Mouse (Mus musculus) regulatory T cell (primary cell): Measurements from ENCODE around the gene Ak4.
"Not testable (repeated sequence)": the region's sequence is repeated elsewhere in the genome, so short reads cannot be mapped to it uniquely, and the experiment has no call there.

Source experiments
- in situ Hi-C: fragments of 300-600 bp; cut with MboI, MseI; formaldehyde crosslinking; loops from one replicate; pipeline ENCODE4 v1.15.1; 2025; ENCODE audit warnings: high pct_unique_total_duplicates

The Ak4 gene

GRCm38 (mm10) chr4:101419151-101419910 is at the start of gene Ak4:
Gene Ak4 (plus strand): TSS chr4:101419277.
- in situ Hi-C loops = no loop called here

- in situ Hi-C loops = loop anchor here (5.0 to 25.0 kb wide), 2 partner anchors 33 to 1742 kb away; partner anchors contain the start of genes Mier1 and Wdr78
Measured at GRCm38 (mm10) chr4:101369738-101370275, 49.3 kb upstream of the Ak4 start.

- in situ Hi-C loops = loop anchor here (5.0 to 25.0 kb wide), 2 partner anchors 35 to 1740 kb away; partner anchors contain the start of genes Mier1 and Wdr78
Measured at GRCm38 (mm10) chr4:101372283-101372682, 46.8 kb upstream of the Ak4 start.

GRCm38 (mm10) chr4:101372751-101373150 is 46.3 kb upstream of the Ak4 start:
- in situ Hi-C loops = loop anchor here (5.0 to 25.0 kb wide), 2 partner anchors 35 to 1740 kb away; partner anchors contain the start of genes Mier1 and Wdr78

GRCm38 (mm10) chr4:101374104-101374503 is 45.0 kb upstream of the Ak4 start:
- in situ Hi-C loops = loop anchor here (5.0 to 25.0 kb wide), 2 partner anchors 37 to 1738 kb away; partner anchors contain the start of genes Mier1 and Wdr78

GRCm38 (mm10) chr4:101376835-101377234 is 42.2 kb upstream of the Ak4 start:
- in situ Hi-C loops = no loop called here

GRCm38 (mm10) chr4:101378241-101378640 is 40.8 kb upstream of the Ak4 start:
- in situ Hi-C loops = no loop called here

- in situ Hi-C loops = no loop called here
Measured at GRCm38 (mm10) chr4:101378778-101379177, 40.3 kb upstream of the Ak4 start.

GRCm38 (mm10) chr4:101385002-101385401 is 34.1 kb upstream of the Ak4 start:
- in situ Hi-C loops = no loop called here

GRCm38 (mm10) chr4:101388246-101388645 is 30.8 kb upstream of the Ak4 start:
- in situ Hi-C loops = no loop called here

- in situ Hi-C loops = not testable (repeated sequence)
Measured at GRCm38 (mm10) chr4:101388656-101389055, 30.4 kb upstream of the Ak4 start.

GRCm38 (mm10) chr4:101392229-101392628 is 26.8 kb upstream of the Ak4 start:
- in situ Hi-C loops = loop anchor here (5.0 kb wide), 1 partner anchor 600 kb away; no protein-coding TSS in a partner anchor

- in situ Hi-C loops = loop anchor here (5.0 kb wide), 1 partner anchor 599 kb away; no protein-coding TSS in a partner anchor
Measured at GRCm38 (mm10) chr4:101393292-101393711, 25.8 kb upstream of the Ak4 start.

- in situ Hi-C loops = no loop called here
Measured at GRCm38 (mm10) chr4:101395021-101395533, 24.0 kb upstream of the Ak4 start.

GRCm38 (mm10) chr4:101400025-101400594 is 19.0 kb upstream of the Ak4 start:
- in situ Hi-C loops = no loop called here

GRCm38 (mm10) chr4:101401945-101402344 is 17.1 kb upstream of the Ak4 start:
- in situ Hi-C loops = no loop called here

- in situ Hi-C loops = no loop called here
Measured at GRCm38 (mm10) chr4:101404863-101405262, 14.2 kb upstream of the Ak4 start.

GRCm38 (mm10) chr4:101406411-101407196 is 12.5 kb upstream of the Ak4 start:
- in situ Hi-C loops = no loop called here

- in situ Hi-C loops = no loop called here
Measured at GRCm38 (mm10) chr4:101416966-101417365, 2.1 kb upstream of the Ak4 start.

- in situ Hi-C loops = no loop called here
Measured at GRCm38 (mm10) chr4:101419911-101420880, 1.1 kb downstream of the Ak4 start.
